Mouse (Mus musculus) heart, adult 8-10 months (tissue): ENCODE data around the gene Manba. TPM values are rescaled to one million over a fixed set of nuclear protein-coding genes. Genes with fewer than 3 reads are reported as not detected.

Source experiments
- DNase-seq: peaks from one replicate; pipeline ENCODE4 v3.0.0; 2022; ENCODE audit warnings: low spot score
- total RNA-seq, 4 experiments: library from RNA; stranded (reverse); gene quantifications; 2 replicates each; pipeline ENCODE4 v1.2.4; 2022

Gene Manba
- total RNA-seq, 4 experiments from 2014 or later = 15.8 to 19.3 (median 16.8) TPM

- peak; percentile 45 for DNase-seq
Measured at GRCm38 (mm10) chr3:135581606-135582117, 96.3 kb downstream of the Manba start.

- no peak for DNase-seq
Measured at GRCm38 (mm10) chr3:135582246-135582645, 96.8 kb downstream of the Manba start.

GRCm38 (mm10) chr3:135585482-135585881, 100.1 kb downstream of the Manba start:
- DNase-seq = peak; percentile 56

DNA sequence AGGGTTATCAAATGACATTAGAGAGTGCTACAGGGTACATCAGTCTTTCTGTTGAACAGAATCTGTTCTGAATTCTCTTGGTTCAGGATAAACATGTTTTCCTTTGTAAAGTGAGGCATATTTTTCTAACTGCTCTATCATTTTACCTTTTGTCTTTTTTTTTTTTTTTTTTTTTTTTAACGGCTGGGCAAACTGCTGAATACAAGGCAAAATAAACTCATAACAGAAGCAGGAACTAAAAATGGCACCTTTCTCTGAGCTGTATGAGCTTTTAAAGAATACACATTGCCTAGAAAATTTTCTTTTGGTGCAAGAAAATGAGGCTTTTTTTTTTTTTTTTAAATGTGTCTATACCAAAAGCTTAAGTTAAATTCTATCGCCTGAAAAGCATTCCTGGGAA, 100.6 kb downstream of the Manba start:
- no peak for DNase-seq

DNA sequence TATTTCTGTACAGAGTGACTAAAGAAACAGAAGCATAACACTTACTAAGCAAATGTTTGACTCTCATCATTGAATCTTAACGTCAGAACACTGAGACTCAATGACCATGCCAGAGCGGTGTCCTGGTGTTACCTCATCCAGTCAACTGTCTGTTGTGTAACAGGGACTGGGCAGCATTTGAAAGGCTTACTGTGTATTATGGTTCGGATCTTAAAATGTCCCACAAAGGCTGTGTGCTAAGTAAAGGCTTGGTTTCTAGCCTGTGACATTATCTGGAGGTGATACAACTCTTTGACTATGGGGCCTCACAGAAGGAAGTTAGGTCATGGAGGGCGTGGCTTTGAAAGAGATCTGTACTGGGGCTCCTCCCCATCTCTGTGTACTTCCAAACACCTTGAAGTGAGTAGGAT, 101.1 kb downstream of the Manba start:
- peak; percentile 65 for DNase-seq

- no peak for DNase-seq
Measured at GRCm38 (mm10) chr3:135590471-135590870, 105.1 kb downstream of the Manba start.

- DNase-seq = no peak
Measured at GRCm38 (mm10) chr3:135591376-135591775, 106.0 kb downstream of the Manba start.

DNA sequence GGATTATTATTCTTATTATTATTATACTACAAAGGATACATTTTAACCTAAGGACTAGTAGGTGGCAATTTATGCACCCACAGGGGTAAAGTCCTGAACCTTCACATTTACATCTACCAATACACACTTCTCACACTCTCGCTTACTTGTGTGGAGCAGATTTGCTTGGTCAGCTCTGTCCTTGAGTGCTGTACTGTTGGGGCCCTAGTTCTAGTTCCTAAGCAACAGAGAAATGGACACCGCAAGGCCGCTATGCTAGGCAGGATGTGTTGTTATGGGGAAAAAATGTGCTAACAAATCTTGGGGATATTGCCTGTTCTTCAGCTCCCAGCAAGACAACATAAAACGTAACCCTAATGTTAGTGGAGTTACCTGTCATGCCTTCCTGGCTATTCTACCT, 106.6 kb downstream of the Manba start:
- DNase-seq = no peak

DNA sequence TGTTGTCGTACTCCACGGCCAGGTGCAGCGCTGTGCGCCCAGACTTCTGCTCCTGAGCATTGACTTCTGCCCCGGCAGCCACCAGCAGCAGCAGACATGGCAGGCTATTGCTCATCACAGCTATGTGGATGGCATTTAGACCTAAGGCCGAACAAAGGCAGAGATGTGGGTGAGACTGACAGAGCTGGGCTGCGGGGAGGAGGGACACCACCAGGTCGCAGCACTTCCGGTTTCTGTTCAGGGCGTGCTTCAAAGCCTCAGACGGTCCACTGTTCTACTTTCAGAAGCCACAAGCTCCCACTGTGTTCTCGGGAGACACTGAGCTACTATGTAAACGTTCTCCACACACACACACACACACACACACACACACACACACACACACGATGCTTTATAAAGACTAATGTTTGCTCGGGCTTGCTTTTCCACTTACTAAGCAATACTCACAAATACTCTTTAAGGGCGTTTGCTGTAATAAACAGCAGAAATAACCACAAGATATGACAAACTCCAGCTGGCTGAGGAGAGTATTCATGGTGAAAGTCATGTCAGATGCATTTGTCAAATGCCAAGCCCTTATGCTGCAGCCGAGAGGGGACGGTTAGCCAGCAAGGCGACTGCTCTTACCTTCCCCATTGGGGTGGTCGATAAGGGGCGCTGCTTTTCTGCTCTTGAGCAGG, 109.0 kb downstream of the Manba start:
- no peak for DNase-seq

- DNase-seq = peak; percentile 57
Measured at GRCm38 (mm10) chr3:135597014-135597413, 111.6 kb downstream of the Manba start.

DNA sequence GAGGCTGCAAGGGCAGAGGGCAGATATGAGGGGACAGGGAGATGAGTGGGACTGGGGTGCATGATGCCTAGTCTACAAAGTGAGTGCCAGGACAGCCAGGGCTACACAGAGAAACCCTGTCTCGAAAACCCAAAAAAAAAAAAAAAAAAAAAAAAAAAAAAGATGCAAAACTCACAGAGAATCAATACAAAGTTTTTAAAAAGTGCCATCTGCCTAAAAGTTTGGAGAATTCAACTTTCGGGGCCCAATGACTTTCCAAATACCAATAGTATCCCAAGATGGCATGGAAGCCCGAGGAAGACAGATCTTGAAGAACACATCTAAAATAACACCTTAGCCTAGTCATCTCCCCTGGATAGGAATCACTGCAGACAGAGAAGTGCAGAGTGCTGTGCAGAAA, 112.9 kb downstream of the Manba start:
- no peak for DNase-seq

DNA sequence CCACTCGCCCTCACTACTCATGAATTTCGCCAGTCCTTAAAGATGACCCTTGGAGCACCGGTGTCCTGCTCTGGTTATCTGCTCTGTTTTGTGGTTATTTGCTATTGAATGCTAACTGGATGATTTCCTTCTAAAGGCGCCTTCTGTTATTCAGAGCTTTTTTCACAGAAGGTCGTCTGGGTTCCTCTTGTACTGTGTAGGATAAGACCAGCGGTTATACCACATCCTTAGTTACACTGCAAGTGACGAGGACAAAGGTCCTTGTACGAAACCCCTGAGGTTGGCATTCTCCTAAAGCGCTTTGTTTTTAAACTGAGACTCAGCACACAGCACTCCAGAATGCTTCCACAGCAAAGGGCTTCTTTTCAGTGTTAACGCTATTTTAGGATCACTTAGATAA, 117.3 kb downstream of the Manba start:
- DNase-seq = no peak

DNA sequence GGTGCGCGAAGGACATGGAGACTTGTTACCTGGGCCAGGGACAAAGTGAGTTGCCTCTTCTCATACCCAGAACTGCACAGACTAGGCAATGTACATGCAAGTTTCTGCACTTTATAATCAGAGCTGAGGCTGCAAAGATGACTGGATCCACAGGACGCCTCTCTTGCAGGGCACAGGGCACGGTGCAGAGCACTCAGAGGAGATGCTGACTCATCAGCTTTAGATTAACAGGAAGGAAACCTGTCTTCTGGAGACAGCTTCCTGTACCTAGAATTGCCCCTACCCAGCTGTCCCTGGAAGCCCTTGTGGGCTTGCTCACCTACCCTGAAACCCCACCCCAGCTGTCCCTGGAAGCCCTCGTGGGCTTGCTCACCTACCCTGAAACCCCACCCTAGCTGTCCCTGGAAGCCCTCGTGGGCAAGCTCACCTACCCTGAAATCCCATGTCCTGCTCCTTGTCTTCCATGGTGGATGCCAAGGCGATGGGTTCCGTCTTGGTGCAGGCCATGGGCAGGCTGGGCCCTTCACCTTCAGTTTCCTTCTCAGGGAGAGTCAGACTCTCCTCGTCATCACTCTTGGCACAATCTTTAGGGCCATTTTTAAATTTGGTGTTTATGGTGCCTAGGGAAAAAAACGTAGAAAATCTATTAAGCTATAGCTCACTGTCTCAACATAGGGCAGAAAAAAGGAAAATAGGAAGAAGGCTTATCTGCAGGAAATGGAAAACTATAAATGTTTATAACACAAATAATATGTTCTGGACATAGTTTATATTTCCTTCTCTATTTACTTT, 119.4 kb downstream of the Manba start:
- no peak for DNase-seq

GRCm38 (mm10) chr3:135605474-135605873, 120.1 kb downstream of the Manba start:
- no peak for DNase-seq

DNA sequence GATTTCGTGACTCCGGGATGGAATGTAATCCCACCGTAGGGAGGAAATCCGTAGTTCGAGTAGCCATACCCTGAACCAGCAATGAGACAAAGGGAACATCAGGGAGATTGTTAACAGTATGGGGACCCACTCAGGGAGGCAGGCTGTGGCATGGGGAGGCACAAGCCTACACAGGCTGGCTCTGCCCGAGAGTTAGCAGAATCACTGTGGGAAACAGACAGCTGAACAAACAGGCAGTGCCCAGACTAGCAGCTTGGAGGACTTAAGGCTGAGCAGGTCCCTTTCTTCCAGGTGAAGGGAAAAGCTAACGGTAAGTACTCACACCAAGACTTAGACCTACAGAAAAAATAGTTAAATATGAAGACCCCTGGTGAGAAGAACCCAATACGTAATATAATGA, 121.2 kb downstream of the Manba start:
- DNase-seq = no peak

GRCm38 (mm10) chr3:135607021-135607420, 121.6 kb downstream of the Manba start:
- DNase-seq = no peak

GRCm38 (mm10) chr3:135607660-135608473, 122.5 kb downstream of the Manba start:
- peak; percentile 58 for DNase-seq

- no peak for DNase-seq
Measured at GRCm38 (mm10) chr3:135610221-135610620, 124.8 kb downstream of the Manba start.

DNA sequence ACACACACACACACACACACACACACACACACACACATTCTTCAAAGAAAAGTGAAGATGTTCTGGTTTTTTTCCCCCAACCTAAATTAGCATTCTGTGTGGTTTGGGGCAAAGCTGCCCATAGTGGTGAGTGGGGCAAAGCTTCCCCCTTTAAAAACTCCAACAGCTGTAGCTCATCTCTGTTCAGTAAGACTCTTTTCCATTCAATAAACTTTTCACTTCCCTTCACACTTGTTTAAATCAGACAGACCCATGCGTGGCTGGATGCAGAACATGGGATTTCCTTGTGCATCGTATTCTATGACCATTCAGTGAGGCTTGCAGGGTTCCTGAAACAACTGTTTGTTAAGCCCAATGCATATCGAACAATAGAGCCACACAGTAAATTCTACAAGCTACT, 129.0 kb downstream of the Manba start:
- no peak for DNase-seq

GRCm38 (mm10) chr3:135616730-135617129, 131.3 kb downstream of the Manba start:
- DNase-seq = no peak
